Mouse (Mus musculus): ENCODE data around the gene Il12rb1.

Gene Il12rb1

GRCm38 (mm10) chr8:70850947-70851346 is 42.7 kb downstream of the Il12rb1 start:
- DNase-seq (ENCODE audit: low spot score in 2 of 2) = no peak

- DNase-seq (ENCODE audit: low spot score in 2 of 2) = no peak
Measured at GRCm38 (mm10) chr8:70851837-70852236, 43.6 kb downstream of the Il12rb1 start.

DNA sequence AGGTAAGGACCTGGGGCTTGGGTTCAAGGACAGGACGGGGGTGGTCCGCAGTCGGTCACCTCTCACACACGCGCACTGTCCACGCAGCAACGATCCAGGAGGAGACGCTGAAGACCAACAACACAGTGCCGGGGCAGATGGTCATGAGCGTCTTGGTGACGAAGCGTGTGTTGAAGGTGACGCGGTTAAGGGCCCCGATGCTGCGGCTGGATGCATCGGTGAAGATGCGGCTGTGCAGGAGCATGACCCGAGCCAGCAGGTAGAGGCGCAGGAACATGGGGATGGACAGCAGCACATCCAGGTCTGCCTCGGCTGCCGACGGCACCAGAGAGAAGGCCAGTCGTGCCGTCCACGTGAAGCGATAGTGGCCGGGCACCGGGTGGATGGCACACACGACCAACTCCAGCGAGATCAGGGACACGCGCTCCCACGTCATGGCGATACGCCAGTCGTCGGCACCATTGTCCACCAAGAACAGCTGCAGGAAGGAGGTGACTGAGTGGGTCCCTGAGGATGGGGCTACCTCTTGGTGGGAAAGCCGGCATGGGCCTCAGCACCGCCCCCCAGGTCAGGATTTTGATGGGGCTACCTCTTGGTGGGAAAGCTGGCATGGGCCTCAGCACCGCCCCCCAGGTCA is 44.5 kb downstream of the Il12rb1 start:
- no peak for DNase-seq (ENCODE audit: low spot score in 2 of 2)

DNA sequence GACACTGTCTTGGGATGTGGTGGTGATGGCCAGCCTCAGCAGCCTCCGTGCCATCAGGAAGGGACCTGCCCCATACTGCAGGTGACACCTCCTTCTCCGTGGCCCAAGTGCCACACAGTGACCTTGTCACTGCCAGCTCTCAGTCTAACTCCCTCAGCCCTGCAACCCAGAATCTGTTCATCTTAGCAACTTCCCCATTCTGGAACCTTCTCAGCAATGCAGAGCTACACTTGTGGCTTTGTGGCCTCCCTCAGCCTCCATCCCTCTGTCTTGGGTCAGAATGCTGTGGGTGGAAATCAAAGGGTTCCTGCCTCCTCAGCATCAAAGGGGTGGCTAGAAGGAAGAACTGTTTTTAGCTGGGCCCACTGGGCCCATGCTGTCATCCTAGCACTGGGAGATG is 45.6 kb downstream of the Il12rb1 start:
- no peak for DNase-seq (ENCODE audit: low spot score in 2 of 2)

- no peak for DNase-seq (ENCODE audit: low spot score in 2 of 2)
Measured at GRCm38 (mm10) chr8:70856028-70856427, 47.8 kb downstream of the Il12rb1 start.

- peak in 1 of 2 experiments; percentile 76 for DNase-seq (ENCODE audit: low spot score in 2 of 2)
Measured at GRCm38 (mm10) chr8:70856541-70857197, 48.4 kb downstream of the Il12rb1 start.

DNA sequence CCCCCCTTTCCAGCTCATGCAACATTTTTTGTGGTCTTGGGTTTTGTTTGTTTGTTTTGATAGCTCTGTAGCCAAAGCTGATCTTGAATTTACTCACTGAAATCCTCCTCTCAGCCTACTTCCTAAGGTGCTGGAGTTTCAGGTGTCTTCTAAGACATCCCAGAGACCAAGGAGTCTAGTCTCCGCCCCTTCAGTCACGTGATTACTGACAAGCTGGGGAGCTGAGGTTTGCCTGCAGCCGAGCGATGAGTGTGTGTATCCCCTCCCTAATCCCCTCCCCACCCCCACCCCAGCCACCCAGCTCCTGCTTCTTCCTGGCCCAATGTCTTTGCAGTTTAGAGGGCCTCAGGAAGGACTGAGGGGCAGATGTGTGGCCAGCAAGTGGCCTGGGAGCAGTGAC is 49.3 kb downstream of the Il12rb1 start:
- DNase-seq (ENCODE audit: low spot score in 2 of 2) = no peak

- DNase-seq (ENCODE audit: low spot score in 2 of 2) = no peak
Measured at GRCm38 (mm10) chr8:70862824-70863641, 54.8 kb downstream of the Il12rb1 start, which contains the start of gene Kcnn1. Kcnn1 (minus strand) TSS chr8:70863258.

DNA sequence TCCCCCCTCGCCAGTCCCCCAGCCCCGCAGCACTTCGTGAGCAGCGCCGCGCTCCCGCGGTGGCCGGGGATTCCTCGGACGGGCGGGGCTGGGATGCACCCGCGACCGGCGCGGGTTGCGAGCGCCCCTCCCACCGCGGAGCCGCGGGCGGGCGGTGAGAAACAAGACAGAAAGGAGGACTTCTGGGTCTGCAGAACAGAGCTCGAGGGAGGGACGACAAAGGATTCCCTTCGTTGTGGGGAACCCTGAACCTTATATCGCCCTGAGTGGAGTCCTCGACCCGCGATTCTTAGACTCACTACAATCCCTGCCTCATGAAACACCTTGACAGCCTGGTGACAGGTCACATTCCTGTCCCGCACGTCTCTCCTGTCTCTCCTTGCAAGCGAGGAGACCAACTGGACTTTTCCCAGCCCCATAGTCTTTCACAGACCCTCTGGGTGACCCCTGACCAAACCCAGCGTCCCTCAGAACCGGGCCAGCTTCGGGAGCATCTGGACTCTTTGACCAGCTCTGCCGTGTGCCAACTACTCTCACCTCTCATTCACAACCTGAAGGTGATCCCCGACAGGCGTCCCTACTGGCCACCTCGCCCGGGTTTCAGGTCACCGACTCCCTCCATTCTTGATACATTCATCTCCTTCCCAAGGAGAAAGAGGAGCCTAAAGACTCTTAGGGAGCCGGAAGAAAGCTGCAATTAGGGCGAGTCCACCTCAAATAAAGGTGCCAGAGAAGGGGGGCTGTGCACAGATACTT is 55.9 kb downstream of the Il12rb1 start:
- DNase-seq (ENCODE audit: low spot score in 2 of 2) = no peak

GRCm38 (mm10) chr8:70864712-70865221 is 56.5 kb downstream of the Il12rb1 start:
- no peak for DNase-seq (ENCODE audit: low spot score in 2 of 2)

DNA sequence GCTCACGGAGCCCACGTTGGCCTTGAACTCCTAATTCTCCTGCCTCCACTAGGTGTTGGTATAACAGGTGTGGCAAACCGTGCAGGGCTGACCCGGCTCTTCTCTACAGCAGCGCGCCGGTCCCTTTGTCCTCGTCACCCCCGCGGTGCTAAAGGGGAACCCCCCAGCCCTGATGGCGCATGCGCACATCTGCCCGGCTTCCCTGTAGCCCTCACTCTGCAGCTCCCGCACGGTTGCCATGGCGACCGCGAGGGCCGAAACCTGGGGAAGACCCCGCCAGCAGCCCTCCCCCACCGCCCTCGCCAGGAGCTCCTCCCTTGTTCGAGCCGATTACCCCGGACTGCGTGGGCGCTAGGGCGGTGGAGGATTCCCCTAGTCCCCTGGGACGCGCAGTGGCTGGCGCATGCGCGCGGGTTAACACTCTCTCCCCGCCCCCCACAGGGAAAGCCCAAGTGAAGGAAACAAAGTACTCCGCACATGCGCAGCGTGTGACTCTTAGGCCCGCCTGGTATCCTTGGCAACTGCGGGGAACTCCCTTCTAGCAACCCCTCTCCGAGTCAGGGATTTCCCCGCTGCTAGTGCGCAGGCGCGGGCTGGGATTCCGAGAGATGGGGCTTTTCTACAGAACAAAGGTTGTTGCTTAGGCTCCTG is 57.2 kb downstream of the Il12rb1 start:
- peak; percentile 98 to 99 for DNase-seq (ENCODE audit: low spot score in 2 of 2)

- DNase-seq (ENCODE audit: low spot score in 2 of 2) = no peak
Measured at GRCm38 (mm10) chr8:70866001-70866520, 57.8 kb downstream of the Il12rb1 start.

DNA sequence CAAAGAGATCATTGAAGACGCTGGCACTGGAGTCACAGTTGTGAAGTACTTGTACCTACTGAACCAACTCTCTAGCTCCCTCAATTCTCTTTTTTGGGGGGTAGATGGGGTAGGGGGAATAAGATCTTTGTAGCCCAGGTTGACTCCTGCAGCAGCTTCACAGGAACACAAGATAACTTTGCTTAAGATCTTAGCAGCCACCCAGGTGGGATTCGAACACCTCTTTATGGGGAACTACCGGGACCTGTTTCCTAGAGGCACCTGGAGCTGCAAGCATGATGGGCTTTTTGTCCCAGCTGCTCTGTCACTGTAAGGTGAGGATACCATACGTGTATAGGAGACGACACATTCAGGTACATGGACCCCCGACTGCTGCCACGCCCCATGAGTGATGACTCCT is 58.3 kb downstream of the Il12rb1 start:
- no peak for DNase-seq (ENCODE audit: low spot score in 2 of 2)

DNA sequence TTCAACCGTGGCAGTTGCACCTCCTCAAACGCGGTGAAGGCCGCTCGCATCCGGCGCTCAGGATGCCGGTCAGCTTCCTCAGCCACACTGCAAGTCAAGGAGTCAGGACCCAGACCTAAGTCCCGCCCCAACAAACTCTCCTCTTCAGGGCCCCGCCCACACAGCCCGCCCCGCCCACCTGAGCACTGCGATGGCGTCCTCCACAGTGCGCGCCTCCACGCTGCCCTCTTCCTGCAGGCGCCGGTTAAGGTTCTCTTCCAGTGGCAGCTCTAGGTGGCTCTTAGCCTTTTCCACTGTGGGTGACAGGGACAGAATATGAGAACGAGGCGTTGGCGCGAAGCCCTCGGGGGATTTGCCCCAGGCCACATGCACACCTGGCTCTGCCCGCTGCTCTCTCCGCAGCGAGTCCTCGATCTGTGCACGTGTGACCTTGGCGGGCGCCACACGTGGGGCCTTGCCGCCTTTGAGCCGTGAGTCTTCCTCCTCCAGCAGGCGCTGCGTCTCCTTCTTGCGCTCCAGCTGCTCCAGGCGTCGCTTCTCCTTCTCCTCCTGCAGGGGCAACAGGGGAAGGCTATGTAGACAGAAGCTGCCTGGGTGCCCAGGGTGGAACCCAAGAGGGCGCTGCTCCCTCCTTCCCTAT is 60.4 kb downstream of the Il12rb1 start:
- DNase-seq (ENCODE audit: low spot score in 2 of 2) = no peak

GRCm38 (mm10) chr8:70869199-70869571 is 60.9 kb downstream of the Il12rb1 start:
- no peak for DNase-seq (ENCODE audit: low spot score in 2 of 2)

GRCm38 (mm10) chr8:70869601-70870041 is 61.4 kb downstream of the Il12rb1 start:
- DNase-seq (ENCODE audit: low spot score in 2 of 2) = peak in 1 of 2 experiments; percentile 82

Measured in left cerebral cortex, adult 9 months (tissue).